Mouse (Mus musculus) urinary bladder, postnatal 36 days (tissue): ENCODE data around the gene Ankrd65.

Source experiments
- DNase-seq, 2 experiments: peaks; one replicate each; pipeline ENCODE4 v3.0.0; 2022; ENCODE audit warnings: low spot score in 2 of 2, mixed read lengths in 1 of 2

Ankrd65 gene

GRCm38 (mm10) chr4:155847591-155848352, 57.5 kb downstream of the Ankrd65 start:
- DNase-seq, result no peak

- DNase-seq, result peak in 1 of 2 experiments; percentile 4
These were observed 58.3 kb downstream of the Ankrd65 start for GRCm38 (mm10) chr4:155848434-155849095.
